ENCODE assay signal across 8 mouse cellular contexts in the genomic region with DNA sequence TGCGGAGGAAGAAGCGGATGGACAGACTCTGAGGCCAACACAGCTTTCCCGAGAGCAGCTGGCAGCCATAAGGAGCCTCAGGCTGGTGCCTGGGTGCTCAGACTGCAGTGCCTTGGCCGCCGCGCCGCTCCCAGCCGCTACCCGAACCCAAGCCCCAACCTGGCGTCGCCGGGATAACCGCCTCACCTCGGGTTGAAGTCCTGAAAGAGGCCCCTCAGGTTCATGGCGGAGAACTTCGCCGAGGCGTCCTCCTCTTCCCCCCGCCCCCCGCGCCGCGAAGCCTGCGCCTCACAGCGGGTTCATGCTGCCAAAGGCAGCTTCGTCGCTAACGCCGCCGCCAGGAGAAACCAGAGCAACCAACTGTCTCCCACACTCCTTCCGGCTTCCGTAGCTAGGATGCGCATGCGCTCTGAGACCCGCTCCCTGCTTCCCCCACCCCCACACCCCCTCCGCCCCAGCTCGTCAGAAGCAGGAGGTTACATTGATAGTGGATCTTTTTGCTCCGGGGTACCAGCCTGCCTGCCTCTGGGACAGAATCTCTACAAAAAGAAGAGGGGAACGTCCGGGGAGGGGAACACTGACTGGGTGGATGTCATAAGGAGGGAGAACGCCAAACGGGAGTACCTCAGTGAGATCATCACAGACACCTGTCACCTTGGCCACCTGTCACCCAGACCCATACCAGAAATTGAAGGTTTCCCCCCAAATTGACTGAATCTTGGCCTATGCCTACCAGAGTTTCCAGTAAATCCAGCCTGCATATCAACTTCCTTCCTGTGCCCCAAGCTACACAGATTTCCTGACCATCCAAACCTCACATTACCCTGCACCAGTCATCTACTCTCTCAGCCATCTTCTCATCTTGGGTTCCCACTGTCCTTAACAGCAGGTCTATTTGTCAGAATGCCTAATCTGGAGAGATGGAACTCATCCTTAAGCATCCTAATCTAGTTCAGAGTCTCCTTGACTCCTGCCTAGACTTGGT. TPM values are rescaled to one million over a fixed set of nuclear protein-coding genes. Genes with fewer than 3 reads are reported as not detected.
DNase-seq lines count a peak whose midpoint lies in the region; ATAC-seq and TF ChIP-seq lines count a peak whose summit lies in the region.

Gene Tmem185a (minus strand): TSS at position 389 of the 985 bp plus-strand sequence.

- no peak for TF ChIP-seq CTCF in cortical plate, adult 2 months (IDR thresholded peaks at IDR 0.05; ENCODE audit: extremely low read depth, insufficient read depth, low read length)

- peak; percentile 89 for ATAC-seq in activated CD4-positive, CD25-positive, alpha-beta regulatory T cell, adult 4 months
- peak; percentile 81 for ATAC-seq in inflammation-experienced regulatory T-cells, adult 6 months
- ATAC-seq in megakaryocyte-erythroid progenitor cell, adult 5-6 weeks (replicated peaks; ENCODE audit: low FRiP score, low TSS enrichment, poor library complexity, severe bottlenecking), result peak; percentile 95

- DNase-seq in gastrocnemius, postnatal 14 days, result peak; percentile 85
- peak; percentile 71 to 89 for DNase-seq in left cerebral cortex, postnatal 10 days (ENCODE audit: extremely low spot score in 1 of 2, low spot score in 2 of 2)
- peak; percentile 82 for DNase-seq in right cerebral cortex, postnatal 25 days
- DNase-seq in urinary bladder, postnatal 4 days (ENCODE audit: low spot score in 2 of 2), result peak; percentile 75 to 82

- no peaks in the 10 kb centered on the region; the same call in 1 of the 2 replicates for H3K4me1 ChIP-seq in cortical plate, adult 2 months (ENCODE audit: control insufficient read depth, insufficient read depth, low read length)

- intact Hi-C loops in gastrocnemius, postnatal 14 days (cut with DNase I; ENCODE audit: low total_unique reads), result no loop called here
- intact Hi-C loops in left cerebral cortex, postnatal 10 days (cut with DNase I), result loop anchor here (10.0 kb wide), 1 partner anchor 92 kb away; the partner anchor contains the start of gene 1110012L19Rik

- H3K4me3 ChIP-seq in cortical plate, adult 2 months (ENCODE audit: insufficient read depth, low read length), result peak within 1 kb of the TSS; percentile 91

- H3K27ac ChIP-seq in cortical plate, adult 2 months (ENCODE audit: insufficient read depth, low read length), result peak within 1 kb of the TSS; percentile 95

- peak; percentile 65 for TF ChIP-seq POLR2A in cortical plate, adult 2 months (IDR thresholded peaks at IDR 0.05; ENCODE audit: extremely low read depth, insufficient read depth, low read length)

RNA-seq across cellular contexts. Expression of gene Tmem185a, which starts in this region (rescaled TPM):
- polyA plus RNA-seq in activated CD4-positive, CD25-positive, alpha-beta regulatory T cell, adult 4 months (2017; shearing (Covaris generic)), result 10 to 100 TPM; 20.0 to 22.4 TPM
- 44.9 and 49.3 TPM in 2 replicates for polyA plus RNA-seq in cortical plate, adult 2 months (2012; rRNA removed)
- 10 to 100 TPM; 26.1 to 29.8 TPM for total RNA-seq in gastrocnemius, postnatal 14 days (2021)
- polyA plus RNA-seq in inflammation-experienced regulatory T-cells, adult 6 months (2017; shearing (Covaris generic)), result 10 to 100 TPM; 19.8 to 30.3 (median 21.2) TPM
- total RNA-seq in left cerebral cortex, postnatal 10 days (2021), result 10 to 100 TPM; 38.4 TPM
- 14.2 and 17.9 TPM in 2 replicates for total RNA-seq in megakaryocyte-erythroid progenitor cell, adult 5-6 weeks (2014; fragmentation: Nextera tagmentation)
- total RNA-seq in megakaryocyte-erythroid progenitor cell, adult 5-6 weeks (2017), result 4.3 and 7.5 TPM in 2 replicates

Comparison
In these comparisons a context has a peak if more than half of its experiments do, and no peak if none do; other contexts are left out.
1. Peak in every context shown above with its lines: DNase-seq, ATAC-seq, H3K4me3 ChIP-seq and H3K27ac ChIP-seq.